Mouse (Mus musculus) liver, adult 2 months (tissue): ENCODE results near the gene Atxn1l.

Experiments
- CTCF ChIP-seq: fragments of 200-500 bp; IDR thresholded peaks from 2 replicates; pipeline ENCODE4 v1.5.1; 2011; ENCODE audit warnings: low read depth, low read length, control low read depth
- POLR2A ChIP-seq: fragments of 200-500 bp; IDR thresholded peaks from 2 replicates; pipeline ENCODE4 v1.6.1; 2011; ENCODE audit warnings: low read length, control low read depth; ENCODE audit not compliant: insufficient read depth; ENCODE audit errors: extremely low read depth

DNA sequence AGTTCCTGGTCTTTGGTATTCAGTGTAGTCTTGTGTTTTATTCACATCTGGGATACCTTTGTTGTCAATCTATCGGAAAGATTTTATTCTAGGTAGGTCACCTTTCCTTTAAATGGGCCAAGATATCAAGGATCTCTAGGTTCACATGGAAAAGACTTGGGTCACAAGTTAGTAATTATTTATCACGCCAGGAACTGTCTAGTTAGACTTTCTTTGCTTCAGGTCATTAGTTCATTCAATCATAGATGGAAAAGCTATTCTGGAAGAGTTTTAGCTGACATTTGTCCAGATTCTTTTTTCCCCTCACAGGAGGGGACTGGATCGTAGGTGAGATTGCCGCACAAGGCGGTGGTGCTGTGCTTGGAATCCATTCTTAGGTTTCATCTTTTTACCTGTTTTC, 40.3 kb upstream of the Atxn1l start:
- TF ChIP-seq POLR2A (no peak), CTCF (no peak)
